Mouse (Mus musculus): Measurements from ENCODE around the gene Gm28539.

Gene Gm28539

GRCm38 (mm10) chr16:18836468-18837208, at the start of gene Gm28539, which contains the start of gene 2510002D24Rik:
TSS of gene Gm28539 (plus strand) at chr16:18836584.
TSS of gene 2510002D24Rik (plus strand) at chr16:18836578.
- DNase-seq (ENCODE audit: low spot score in 2 of 2) = peak; percentile 97

- DNase-seq (ENCODE audit: low spot score in 2 of 2) = no peak
Observed at GRCm38 (mm10) chr16:18786652-18787051, 49.7 kb upstream of the Gm28539 start.

- no peak for DNase-seq (ENCODE audit: low spot score in 2 of 2)
Observed at GRCm38 (mm10) chr16:18788627-18789406, 47.6 kb upstream of the Gm28539 start.

- peak; percentile 31 to 44 for DNase-seq (ENCODE audit: low spot score in 2 of 2)
Observed at GRCm38 (mm10) chr16:18795223-18795899, 41.0 kb upstream of the Gm28539 start.

- DNase-seq (ENCODE audit: low spot score in 2 of 2) = no peak
Observed at GRCm38 (mm10) chr16:18796645-18797044, 39.7 kb upstream of the Gm28539 start.

GRCm38 (mm10) chr16:18798151-18798550, 38.2 kb upstream of the Gm28539 start:
- DNase-seq (ENCODE audit: low spot score in 2 of 2) = no peak

GRCm38 (mm10) chr16:18798841-18799240, 37.5 kb upstream of the Gm28539 start:
- DNase-seq (ENCODE audit: low spot score in 2 of 2) = peak; percentile 81 to 84

GRCm38 (mm10) chr16:18805746-18806145, 30.6 kb upstream of the Gm28539 start:
- no peak for DNase-seq (ENCODE audit: low spot score in 2 of 2)

- no peak for DNase-seq (ENCODE audit: low spot score in 2 of 2)
Observed at GRCm38 (mm10) chr16:18809001-18809400, 27.4 kb upstream of the Gm28539 start.

- DNase-seq (ENCODE audit: low spot score in 2 of 2) = no peak
Observed at GRCm38 (mm10) chr16:18811032-18811431, 25.4 kb upstream of the Gm28539 start.

GRCm38 (mm10) chr16:18811468-18812384, 24.7 kb upstream of the Gm28539 start, which contains the start of the genes Ufd1 and Cdc45:
TSS of gene Ufd1 (plus strand) at chr16:18811779.
TSS of gene Cdc45 (minus strand) at chr16:18811987.
- DNase-seq (ENCODE audit: low spot score in 2 of 2) = peak; percentile 90 to 91

GRCm38 (mm10) chr16:18812385-18812910, 23.9 kb upstream of the Gm28539 start:
- DNase-seq (ENCODE audit: low spot score in 2 of 2) = no peak

- no peak for DNase-seq (ENCODE audit: low spot score in 2 of 2)
Observed at GRCm38 (mm10) chr16:18822356-18822755, 14.0 kb upstream of the Gm28539 start.

- peak; percentile 15 to 22 for DNase-seq (ENCODE audit: low spot score in 2 of 2)
Observed at GRCm38 (mm10) chr16:18822925-18823324, 13.5 kb upstream of the Gm28539 start.

GRCm38 (mm10) chr16:18828630-18829029, 7.8 kb upstream of the Gm28539 start:
- no peak for DNase-seq (ENCODE audit: low spot score in 2 of 2)

GRCm38 (mm10) chr16:18829102-18829501, 7.3 kb upstream of the Gm28539 start:
- DNase-seq (ENCODE audit: low spot score in 2 of 2) = no peak

GRCm38 (mm10) chr16:18833486-18833885, 2.9 kb upstream of the Gm28539 start:
- no peak for DNase-seq (ENCODE audit: low spot score in 2 of 2)

GRCm38 (mm10) chr16:18836073-18836467, 314 bp upstream of the Gm28539 start:
- DNase-seq (ENCODE audit: low spot score in 2 of 2) = no peak

- DNase-seq (ENCODE audit: low spot score in 2 of 2) = no peak
Observed at GRCm38 (mm10) chr16:18838346-18838745, 2.0 kb downstream of the Gm28539 start.

GRCm38 (mm10) chr16:18846301-18846820, 10.0 kb downstream of the Gm28539 start:
- DNase-seq (ENCODE audit: low spot score in 2 of 2) = no peak
